Mouse (Mus musculus) ES-E14 (cell line): Measurements from ENCODE around the gene Enpp1.

Experiments used
- CHD2 ChIP-seq: IDR thresholded peaks from 2 replicates; pipeline ENCODE4 v1.6.1; 2014; ENCODE audit warnings: mild to moderate bottlenecking, low read depth, low read length, inconsistent platforms
- HCFC1 ChIP-seq: IDR thresholded peaks from 2 replicates; pipeline ENCODE4 v1.6.1; 2012; ENCODE audit warnings: low read length, inconsistent platforms, borderline replicate concordance; ENCODE audit not compliant: insufficient read depth
- ZC3H11A ChIP-seq: IDR thresholded peaks from 2 replicates; pipeline ENCODE4 v1.6.1; 2012; ENCODE audit warnings: low read depth, mild to moderate bottlenecking, inconsistent platforms, low read length, borderline replicate concordance
- ZNF384 ChIP-seq: IDR thresholded peaks from 2 replicates; pipeline ENCODE4 v1.6.1; 2012; ENCODE audit warnings: low read depth, low read length, inconsistent platforms

- TF ChIP-seq HCFC1 (no peak), ZC3H11A (no peak), ZNF384 (no peak), CHD2 (no peak)
Observed at GRCm38 (mm10) chr10:24596869-24597339, 115.1 kb downstream of the Enpp1 start.
